Comparison of ENCODE assay signal across 15 mouse cellular contexts in the genomic region with DNA sequence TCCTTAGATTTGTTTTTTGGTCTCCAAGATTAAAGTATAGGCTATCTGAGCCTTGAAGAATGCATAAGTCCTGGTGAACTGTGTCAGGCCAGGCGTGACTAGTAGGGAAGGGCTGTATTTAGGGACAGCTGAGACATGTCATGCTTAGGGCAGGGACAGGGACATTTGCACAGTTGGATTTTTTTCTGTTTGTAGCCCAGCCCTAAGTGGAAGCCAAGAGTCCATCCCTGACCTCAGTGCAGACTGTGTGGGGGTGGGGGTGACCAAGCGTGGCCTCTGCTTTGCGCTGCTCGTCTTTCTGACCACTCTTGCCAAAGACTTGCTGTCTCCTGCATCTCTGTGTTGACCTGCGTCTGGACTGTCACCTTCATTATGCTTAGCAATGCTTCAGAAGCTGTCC. TPM values are rescaled to one million over a fixed set of nuclear protein-coding genes. Genes with fewer than 3 reads are reported as not detected.
DNase-seq lines count a peak whose midpoint lies in the region; ATAC-seq and TF ChIP-seq lines count a peak whose summit lies in the region.
"Had no signal": no experiment of that assay in that cellular context is flagged by ENCODE, and none has a peak within 500 bp of the region (broad histone marks: within the 10 kb centered on the region; RNA-seq: fewer than 3 reads in every experiment).

No protein-coding gene starts in this region.

- peaks cover 49% of the 10 kb centered on the region for H3K4me1 ChIP-seq in heart, embryonic 15.5 days (replicated peaks)
- no peaks in the 10 kb centered on the region for H3K4me1 ChIP-seq in lung, postnatal 0 days (ENCODE audit: insufficient read depth, low read depth, low read length)
- peaks cover 45% of the 10 kb centered on the region for H3K4me1 ChIP-seq in kidney, embryonic 15.5 days

- no peak for DNase-seq in heart, postnatal 36 days
- DNase-seq in lung, postnatal 0 days (ENCODE audit: low spot score) = no peak
- DNase-seq in lung, postnatal 36 days = no peak
- DNase-seq in lung, postnatal 4 days = peak; percentile 23 to 55
- no peak for DNase-seq in cerebellum, postnatal 36 days
- DNase-seq: cerebellum, postnatal 10 days; gastrocnemius, postnatal 10 days; heart, postnatal 14 days; midbrain, embryonic 14.5 days; thymus, postnatal 25 days had no signal

- 72% methylated on average over 5 of the region's 5 CpGs for WGBS in heart, embryonic 15.5 days
- 61% methylated on average over 5 of the region's 5 CpGs for WGBS in lung, postnatal 0 days
- 43% methylated on average over 5 of the region's 5 CpGs for WGBS in kidney, embryonic 15.5 days

- intact Hi-C loops in heart, postnatal 36 days (cut with DNase I) = no loop called here

- no peak for ATAC-seq in heart, embryonic 15.5 days (replicated peaks; ENCODE audit: insufficient number of reproducible peaks, insufficient read depth, low FRiP score, low read depth)
- ATAC-seq in lung, postnatal 0 days = peak; percentile 47
- ATAC-seq in kidney, embryonic 15.5 days (replicated peaks; ENCODE audit: low FRiP score) = peak; percentile 70
- ATAC-seq: hindbrain, postnatal 0 days had no signal

- H3K4me3 ChIP-seq in heart, embryonic 15.5 days = no peak overlapping the region
- H3K4me3 ChIP-seq in lung, postnatal 0 days (ENCODE audit: low read depth, low read length) = no peak overlapping the region
- no peak overlapping the region for H3K4me3 ChIP-seq in kidney, embryonic 15.5 days (replicated peaks)
- H3K4me3 ChIP-seq: forebrain, embryonic 10.5 days; layer of hippocampus, adult 2 months had no signal

- H3K4me2 ChIP-seq in heart, embryonic 15.5 days = no peak overlapping the region
- no peak overlapping the region for H3K4me2 ChIP-seq in lung, postnatal 0 days (replicated peaks; ENCODE audit: low read depth, low read length)
- 0 out of 2 replicates have a peak overlapping the region, but pooled peaks have one; percentile 8 for H3K4me2 ChIP-seq in kidney, embryonic 15.5 days

- no peaks in the 10 kb centered on the region for H3K9me3 ChIP-seq in heart, embryonic 15.5 days (replicated peaks)
- H3K9me3 ChIP-seq in lung, postnatal 0 days (ENCODE audit: low read length) = no peaks in the 10 kb centered on the region
- no peaks in the 10 kb centered on the region for H3K9me3 ChIP-seq in kidney, embryonic 15.5 days (replicated peaks)
- H3K9me3 ChIP-seq: forebrain, embryonic 10.5 days had no signal

- no peak for TF ChIP-seq CTCF in lung, postnatal 0 days (IDR thresholded peaks at IDR 0.05)

- TF ChIP-seq EP300 in lung, postnatal 0 days (IDR thresholded peaks at IDR 0.05) = no peak

- peaks cover 49% of the 10 kb centered on the region for H3K36me3 ChIP-seq in heart, embryonic 15.5 days
- H3K36me3 ChIP-seq in lung, postnatal 0 days (ENCODE audit: insufficient read depth, low read length) = peaks cover 46% of the 10 kb centered on the region
- H3K36me3 ChIP-seq in kidney, embryonic 15.5 days = peaks cover 74% of the 10 kb centered on the region

- H3K27ac ChIP-seq in heart, embryonic 15.5 days = peak overlapping the region; percentile 15
- H3K27ac ChIP-seq in lung, postnatal 0 days (ENCODE audit: low read length) = peak overlapping the region; percentile 21; the same call in 1 of the 2 replicates
- H3K27ac ChIP-seq in kidney, embryonic 15.5 days = peak overlapping the region; percentile 88
- H3K27ac ChIP-seq: forebrain, embryonic 10.5 days; hindbrain, postnatal 0 days; layer of hippocampus, adult 2 months had no signal

- no peaks in the 10 kb centered on the region for H3K27me3 ChIP-seq in heart, embryonic 15.5 days
- no peaks in the 10 kb centered on the region for H3K27me3 ChIP-seq in lung, postnatal 0 days (replicated peaks; ENCODE audit: insufficient read depth, low read length)
- no peaks in the 10 kb centered on the region for H3K27me3 ChIP-seq in kidney, embryonic 15.5 days

- no peak overlapping the region for H3K9ac ChIP-seq in heart, embryonic 15.5 days
- no peak overlapping the region for H3K9ac ChIP-seq in lung, postnatal 0 days (replicated peaks; ENCODE audit: low read depth)
- no peak overlapping the region for H3K9ac ChIP-seq in kidney, embryonic 15.5 days

RNA-seq across cellular contexts. Expression of a gene that starts 18.1 kb away (rescaled TPM):
- 21.9 and 26.8 TPM in 2 replicates for polyA plus RNA-seq in heart, embryonic 15.5 days (2015; fragmentation: Nextera tagmentation; extraction: Ambion mirVana)
- total RNA-seq in heart, postnatal 36 days (2021) = 10 to 100 TPM; 17.8 to 20.0 TPM
- 88.6 and 89.5 TPM in 2 replicates for polyA plus RNA-seq in lung, postnatal 0 days (2015; fragmentation: Nextera tagmentation; extraction: Ambion mirVana)
- 34.1 and 38.9 TPM in 2 replicates for polyA plus RNA-seq in kidney, embryonic 15.5 days (2015; fragmentation: Nextera tagmentation; extraction: Ambion mirVana)

RNA-seq across cellular contexts. Expression of a gene that starts 34.4 kb away (rescaled TPM):
- polyA plus RNA-seq in heart, embryonic 15.5 days (2015; fragmentation: Nextera tagmentation; extraction: Ambion mirVana) = 6.7 and 10.9 TPM in 2 replicates
- 1 to 10 TPM; 3.4 to 3.8 TPM for total RNA-seq in heart, postnatal 36 days (2021)
- polyA plus RNA-seq in lung, postnatal 0 days (2015; fragmentation: Nextera tagmentation; extraction: Ambion mirVana) = 27.5 and 57.0 TPM in 2 replicates
- 14.1 and 15.2 TPM in 2 replicates for polyA plus RNA-seq in kidney, embryonic 15.5 days (2015; fragmentation: Nextera tagmentation; extraction: Ambion mirVana)

Comparison
In these comparisons a context has a peak if more than half of its experiments do, and no peak if none do; other contexts are left out.
1. DNase-seq: peak in lung, postnatal 4 days (2 of 2); none in heart, postnatal 36 days (0 of 2), lung, postnatal 0 days (single experiment), lung, postnatal 36 days (single experiment) and cerebellum, postnatal 36 days (0 of 2).
2. H3K27ac ChIP-seq: peak in every context shown above with its lines; median percentile 88 in kidney, embryonic 15.5 days; 21 in lung, postnatal 0 days; 15 in heart, embryonic 15.5 days.